Mouse (Mus musculus) cerebellum, adult 2 months (tissue): ENCODE results near the gene Tbc1d4.

Experiments
- CTCF ChIP-seq: fragments of 200-500 bp; IDR thresholded peaks from 2 replicates; pipeline ENCODE4 v1.5.1; 2011; ENCODE audit warnings: low read depth, mild to moderate bottlenecking, control low read depth, low read length, moderate library complexity, borderline replicate concordance; ENCODE audit not compliant: insufficient read depth
- POLR2A ChIP-seq: fragments of 200-500 bp; IDR thresholded peaks from 2 replicates; pipeline ENCODE4 v1.6.1; 2011; ENCODE audit warnings: low read length, control low read depth, borderline replicate concordance; ENCODE audit not compliant: insufficient read depth

- TF ChIP-seq POLR2A (no peak), CTCF (no peak)
Measured at GRCm38 (mm10) chr14:101430536-101430935, 178.5 kb downstream of the Tbc1d4 start.
